Mouse (Mus musculus) heart, embryonic 13.5 days (tissue): Measurements from ENCODE around the gene Ppp2r1b. TPM values are rescaled to one million over a fixed set of nuclear protein-coding genes. Genes with fewer than 3 reads are reported as not detected.

ENCODE experiments used
- ATAC-seq: fragments of 200-750 bp; cut with Nextera tagmentation; 2 replicates; pipeline ENCODE4 v1.8.0; 2017; ENCODE audit warnings: moderate TSS enrichment; ENCODE audit not compliant: insufficient number of reproducible peaks, low FRiP score, low TSS enrichment; ENCODE audit errors: extremely low read depth
- H3K27ac ChIP-seq: fragments of 300-500 bp; sonication (generic); replicated peaks from 2 replicates; pipeline ENCODE4 v1.5.1; 2015; ENCODE audit warnings: moderate library complexity, mild to moderate bottlenecking, inconsistent platforms
- H3K27me3 ChIP-seq: fragments of 300-500 bp; sonication (generic); replicated peaks from 2 replicates; pipeline ENCODE4 v1.6.1; 2015; ENCODE audit warnings: mild to moderate bottlenecking, inconsistent platforms
- H3K36me3 ChIP-seq: fragments of 300-500 bp; sonication (generic); 2 replicates; pipeline ENCODE4 v1.6.1; 2015; ENCODE audit warnings: mild to moderate bottlenecking, inconsistent platforms
- H3K4me1 ChIP-seq: fragments of 300-500 bp; sonication (generic); 2 replicates; pipeline ENCODE4 v1.6.1; 2015; ENCODE audit warnings: inconsistent platforms
- H3K4me2 ChIP-seq: fragments of 300-500 bp; sonication (generic); 2 replicates; pipeline ENCODE4 v1.6.1; 2015; ENCODE audit warnings: inconsistent platforms, mild to moderate bottlenecking, moderate library complexity
- H3K4me3 ChIP-seq: fragments of 300-500 bp; sonication (generic); 2 replicates; pipeline ENCODE4 v1.5.1; 2015; ENCODE audit warnings: moderate library complexity, mild to moderate bottlenecking, inconsistent platforms
- H3K9ac ChIP-seq: fragments of 300-500 bp; sonication (generic); 2 replicates; pipeline ENCODE4 v1.6.1; 2015; ENCODE audit warnings: inconsistent platforms, mild to moderate bottlenecking, moderate library complexity
- H3K9me3 ChIP-seq: fragments of 300-500 bp; sonication (generic); 2 replicates; pipeline ENCODE4 v1.6.1; 2016; ENCODE audit warnings: inconsistent platforms
- WGBS: fragments of 180-500 bp; shearing (Covaris S2); methylation state at CpG from one replicate; pipeline ENCODE4 v1.1.7; 2015; ENCODE audit warnings: mixed read lengths; 5-methylcytosine and 5-hydroxymethylcytosine counted together
- polyA plus RNA-seq: library from polyadenylated mRNA; unstranded; fragments of >200 nt; fragmentation: Nextera tagmentation; extraction: Ambion mirVana; gene quantifications from 2 replicates; pipeline ENCODE4 v1.2.1, GENCODE M21; 2015

Ppp2r1b gene
- polyA plus RNA-seq, 1 experiment from 2014 or later: 46.3 TPM

GRCm38 (mm10) chr9:50855133-50855766, 10.1 kb downstream of the Ppp2r1b start:
- no peak for ATAC-seq
- peaks cover 53% of the 10 kb centered on the region for H3K4me1 ChIP-seq
- no peak overlapping the region for H3K27ac ChIP-seq
- no peaks in the 10 kb centered on the region for H3K27me3 ChIP-seq
- H3K9me3 ChIP-seq: no peaks in the 10 kb centered on the region
- H3K4me3 ChIP-seq: no peak overlapping the region
- WGBS: 71% methylated on average over 5 of the region's 5 CpGs
- no peak overlapping the region for H3K9ac ChIP-seq
- peaks cover 16% of the 10 kb centered on the region for H3K36me3 ChIP-seq
- H3K4me2 ChIP-seq: no peak overlapping the region

GRCm38 (mm10) chr9:50855780-50856179, 10.7 kb downstream of the Ppp2r1b start:
- ATAC-seq: no peak
- Histone ChIP-seq H3K9ac (peak overlapping the region; percentile 45; the same call in 1 of the 2 replicates), H3K4me3 (peak overlapping the region; percentile 73)

GRCm38 (mm10) chr9:50856341-50857081, 11.4 kb downstream of the Ppp2r1b start:
- WGBS: 1% methylated on average over 45 of the region's 45 CpGs
- peak; percentile 88 for ATAC-seq
- Histone ChIP-seq H3K4me1 (peaks cover 42% of the 10 kb centered on the region), H3K36me3 (peaks cover 29% of the 10 kb centered on the region), H3K9ac (peak overlapping the region; percentile 96), H3K9me3 (no peaks in the 10 kb centered on the region), H3K4me2 (peak overlapping the region; percentile 75), H3K27ac (peak overlapping the region; percentile 80), H3K4me3 (peak overlapping the region; percentile 73), H3K27me3 (no peaks in the 10 kb centered on the region)

More at GRCm38 (mm10) chr9:50855780-50856179, 10.7 kb downstream of the Ppp2r1b start:
- Histone ChIP-seq H3K4me2 (peak overlapping the region; percentile 75), H3K27me3 (no peaks in the 10 kb centered on the region), H3K36me3 (peaks cover 22% of the 10 kb centered on the region), H3K4me1 (peaks cover 47% of the 10 kb centered on the region), H3K27ac (peak overlapping the region; percentile 80), H3K9me3 (no peaks in the 10 kb centered on the region)
- WGBS: 61% methylated on average over 5 of the region's 5 CpGs

- Histone ChIP-seq H3K9ac (peak overlapping the region; percentile 96), H3K9me3 (no peaks in the 10 kb centered on the region), H3K36me3 (peaks cover 36% of the 10 kb centered on the region), H3K4me3 (peak overlapping the region; percentile 73), H3K27me3 (no peaks in the 10 kb centered on the region), H3K4me2 (peak overlapping the region; percentile 75), H3K4me1 (peaks cover 42% of the 10 kb centered on the region), H3K27ac (peak overlapping the region; percentile 80)
- ATAC-seq: peak; percentile 63
- WGBS: under 1% methylated on average over 45 of the region's 46 CpGs
Measured at GRCm38 (mm10) chr9:50857082-50857641, 12.1 kb downstream of the Ppp2r1b start.

- peaks cover 32% of the 10 kb centered on the region for H3K4me1 ChIP-seq
- H3K4me2 ChIP-seq: no peak overlapping the region
- H3K4me3 ChIP-seq: no peak overlapping the region
- ATAC-seq: no peak
- H3K27me3 ChIP-seq: no peaks in the 10 kb centered on the region
- H3K9ac ChIP-seq: no peak overlapping the region
- H3K27ac ChIP-seq: no peak overlapping the region
- WGBS: 90% methylated on average over 6 of the region's 6 CpGs
- H3K36me3 ChIP-seq: peaks cover 50% of the 10 kb centered on the region
- no peaks in the 10 kb centered on the region for H3K9me3 ChIP-seq
Measured at GRCm38 (mm10) chr9:50858681-50859080, 13.6 kb downstream of the Ppp2r1b start.

GRCm38 (mm10) chr9:50861119-50861839, 16.2 kb downstream of the Ppp2r1b start:
- H3K9me3 ChIP-seq: no peaks in the 10 kb centered on the region
- no peak overlapping the region for H3K9ac ChIP-seq
- no peaks in the 10 kb centered on the region for H3K27me3 ChIP-seq
- peaks cover 34% of the 10 kb centered on the region for H3K4me1 ChIP-seq
- no peak overlapping the region for H3K4me2 ChIP-seq
- H3K27ac ChIP-seq: no peak overlapping the region
- H3K36me3 ChIP-seq: peaks cover 73% of the 10 kb centered on the region
- no peak overlapping the region for H3K4me3 ChIP-seq
- 90% methylated on average over 18 of the region's 18 CpGs for WGBS
- no peak for ATAC-seq

- Histone ChIP-seq H3K4me1 (peaks cover 26% of the 10 kb centered on the region), H3K9ac (no peak overlapping the region), H3K27me3 (no peaks in the 10 kb centered on the region), H3K36me3 (peaks cover 96% of the 10 kb centered on the region), H3K27ac (peak overlapping the region; percentile 84), H3K4me3 (no peak overlapping the region), H3K4me2 (no peak overlapping the region), H3K9me3 (no peaks in the 10 kb centered on the region)
- 82% methylated on average over 4 of the region's 4 CpGs for WGBS
- ATAC-seq: no peak
Measured at GRCm38 (mm10) chr9:50863824-50864223, 18.7 kb downstream of the Ppp2r1b start.

GRCm38 (mm10) chr9:50864877-50865276, 19.8 kb downstream of the Ppp2r1b start:
- no peaks in the 10 kb centered on the region for H3K9me3 ChIP-seq
- ATAC-seq: no peak
- H3K4me2 ChIP-seq: peak overlapping the region; percentile 53
- 37% methylated on average over 5 of the region's 5 CpGs for WGBS
- H3K27me3 ChIP-seq: no peaks in the 10 kb centered on the region
- peaks cover 94% of the 10 kb centered on the region for H3K36me3 ChIP-seq
- H3K27ac ChIP-seq: peak overlapping the region; percentile 84
- 0 out of 2 replicates have a peak overlapping the region, but pooled peaks have one; percentile 4 for H3K4me3 ChIP-seq
- 0 out of 2 replicates have a peak overlapping the region, but pooled peaks have one; percentile 65 for H3K9ac ChIP-seq
- peaks cover 26% of the 10 kb centered on the region for H3K4me1 ChIP-seq

- no peak overlapping the region for H3K4me2 ChIP-seq
- H3K27me3 ChIP-seq: no peaks in the 10 kb centered on the region
- H3K9me3 ChIP-seq: no peaks in the 10 kb centered on the region
- no peak for ATAC-seq
- H3K9ac ChIP-seq: no peak overlapping the region
- WGBS: 63% methylated on average over 8 of the region's 8 CpGs
- peaks cover 94% of the 10 kb centered on the region for H3K36me3 ChIP-seq
- no peak overlapping the region for H3K4me3 ChIP-seq
- H3K27ac ChIP-seq: peak overlapping the region; percentile 84
- H3K4me1 ChIP-seq: peaks cover 26% of the 10 kb centered on the region
Measured at GRCm38 (mm10) chr9:50865803-50866202, 20.7 kb downstream of the Ppp2r1b start.

- H3K4me3 ChIP-seq: no peak overlapping the region
- peaks cover 87% of the 10 kb centered on the region for H3K36me3 ChIP-seq
- H3K9me3 ChIP-seq: no peaks in the 10 kb centered on the region
- ATAC-seq: no peak
- WGBS: 92% methylated on average over 6 of the region's 6 CpGs
- no peak overlapping the region for H3K4me2 ChIP-seq
- H3K27ac ChIP-seq: no peak overlapping the region
- H3K27me3 ChIP-seq: no peaks in the 10 kb centered on the region
- peaks cover 26% of the 10 kb centered on the region for H3K4me1 ChIP-seq
- H3K9ac ChIP-seq: no peak overlapping the region
Measured at GRCm38 (mm10) chr9:50867015-50867414, 21.9 kb downstream of the Ppp2r1b start.

- no peak for ATAC-seq
- no peak overlapping the region for H3K27ac ChIP-seq
- H3K4me2 ChIP-seq: no peak overlapping the region
- no peaks in the 10 kb centered on the region for H3K27me3 ChIP-seq
- 88% methylated on average over 2 of the region's 2 CpGs for whole genome bisulfite sequencing
- peaks cover 87% of the 10 kb centered on the region for H3K36me3 ChIP-seq
- H3K9me3 ChIP-seq: no peaks in the 10 kb centered on the region
- H3K4me3 ChIP-seq: no peak overlapping the region
- H3K4me1 ChIP-seq: peaks cover 26% of the 10 kb centered on the region
- no peak overlapping the region for H3K9ac ChIP-seq
Measured at GRCm38 (mm10) chr9:50868182-50868581, 23.1 kb downstream of the Ppp2r1b start.
